Mouse (Mus musculus) limb, embryonic 11.5 days (tissue): ENCODE measurements around the gene Nox3. TPM values are rescaled to one million over a fixed set of nuclear protein-coding genes. Genes with fewer than 3 reads are reported as not detected.

ENCODE experiments used
- ATAC-seq: fragments of 200-750 bp; cut with Nextera tagmentation; 2 replicates; pipeline ENCODE4 v1.8.0; 2017; ENCODE audit warnings: low read depth; ENCODE audit not compliant: insufficient number of reproducible peaks, low FRiP score, low TSS enrichment
- DNase-seq: peaks from one replicate; pipeline ENCODE4 v3.0.0-alpha.2; 2015; ENCODE audit warnings: low spot score
- H3K27ac ChIP-seq: fragments of 300-500 bp; sonication (generic); replicated peaks from 2 replicates; pipeline ENCODE4 v1.5.1; 2014; ENCODE audit warnings: low read depth, mild to moderate bottlenecking, low read length
- H3K27me3 ChIP-seq: fragments of 300-500 bp; sonication (generic); 2 replicates; pipeline ENCODE4 v1.6.1; 2014; ENCODE audit warnings: mild to moderate bottlenecking, low read length, mixed read lengths; ENCODE audit not compliant: control insufficient read depth, insufficient read depth
- H3K36me3 ChIP-seq: fragments of 300-500 bp; sonication (generic); 2 replicates; pipeline ENCODE4 v1.6.1; 2014; ENCODE audit warnings: mild to moderate bottlenecking, low read length, moderate library complexity, mixed read lengths; ENCODE audit not compliant: control insufficient read depth, insufficient read depth
- H3K4me1 ChIP-seq: fragments of 300-500 bp; sonication (generic); 2 replicates; pipeline ENCODE4 v1.6.1; 2014; ENCODE audit warnings: low read length, mixed read lengths; ENCODE audit not compliant: control insufficient read depth, insufficient read depth
- H3K4me2 ChIP-seq: fragments of 300-500 bp; sonication (generic); 2 replicates; pipeline ENCODE4 v1.6.1; 2014; ENCODE audit warnings: low read depth, mild to moderate bottlenecking, moderate library complexity; ENCODE audit not compliant: severe bottlenecking
- H3K4me3 ChIP-seq: fragments of 300-500 bp; sonication (generic); 2 replicates; pipeline ENCODE4 v1.5.1; 2014; ENCODE audit warnings: low read depth, low read length
- H3K9ac ChIP-seq: fragments of 300-500 bp; sonication (generic); 2 replicates; pipeline ENCODE4 v1.6.1; 2014; ENCODE audit warnings: mild to moderate bottlenecking, low read length
- H3K9me3 ChIP-seq: fragments of 300-500 bp; sonication (generic); 2 replicates; pipeline ENCODE4 v1.6.1; 2016; ENCODE audit warnings: low read length; ENCODE audit not compliant: control insufficient read depth
- WGBS: fragments of 180-500 bp; shearing (Covaris S2); extraction: QIAGEN DNeasy Blood & Tissue Kit; methylation state at CpG from one replicate; pipeline ENCODE4 v1.1.7; 2014; 5-methylcytosine and 5-hydroxymethylcytosine counted together
- polyA plus RNA-seq: library from polyadenylated mRNA; unstranded; fragments of >200 nt; fragmentation: Nextera tagmentation; extraction: Ambion mirVana; gene quantifications from 2 replicates; pipeline ENCODE4 v1.2.1, GENCODE M21; 2014

The Nox3 gene
- polyA plus RNA-seq, result not detected in 2 replicates

DNA sequence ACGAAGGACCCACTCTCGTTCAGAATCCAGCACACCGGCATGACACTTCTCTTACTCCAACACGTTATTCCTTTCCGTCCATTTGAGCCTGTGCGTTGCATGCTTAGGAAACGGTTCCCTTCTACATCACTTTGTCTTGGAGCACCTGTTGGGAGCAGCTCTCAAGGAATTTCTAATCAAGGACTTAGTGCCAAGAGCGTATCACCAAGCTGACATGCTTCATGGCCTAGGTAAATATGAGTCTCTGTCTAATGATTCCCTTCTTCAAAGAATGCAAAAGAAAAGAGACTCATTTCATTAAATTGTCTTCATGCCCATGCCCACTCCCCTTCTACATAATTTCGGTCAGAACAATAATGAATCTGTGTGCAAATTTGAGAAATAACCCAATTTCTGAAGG lies at the start of gene Nox3:
TSS of gene Nox3 (minus strand) at position 101 of the 400 bp plus-strand sequence.
- Histone ChIP-seq H3K27me3 (no peaks in the 10 kb centered on the region), H3K9ac (no peak within 1 kb of the TSS), H3K36me3 (no peaks in the 10 kb centered on the region), H3K4me3 (no peak within 1 kb of the TSS), H3K4me2 (no peak within 1 kb of the TSS), H3K4me1 (no peaks in the 10 kb centered on the region), H3K9me3 (no peaks in the 10 kb centered on the region), H3K27ac (no peak within 1 kb of the TSS)
- WGBS, result 91% methylated on average over 9 of the region's 9 CpGs
- ATAC-seq (no peak), DNase-seq (no peak)

DNA sequence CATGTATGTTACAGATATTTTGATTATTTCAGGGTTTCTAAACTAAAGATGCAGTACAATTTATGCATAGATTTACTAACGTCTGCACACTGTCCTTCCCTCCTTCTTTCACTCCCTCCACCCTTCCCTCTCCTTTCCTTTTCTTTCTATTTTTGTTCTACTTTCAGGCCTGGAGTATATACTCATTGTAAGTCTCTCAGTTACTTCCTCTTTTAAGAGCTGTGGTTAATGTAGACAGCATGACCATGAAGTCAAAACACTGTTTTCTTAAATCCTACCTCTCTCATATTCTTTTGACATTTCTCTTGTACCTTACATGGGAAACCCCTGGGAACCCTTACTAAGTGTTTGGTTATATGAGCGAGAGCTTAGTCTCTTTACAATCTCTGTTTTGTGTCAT lies 48.3 kb upstream of the Nox3 start:
- H3K27ac ChIP-seq, result no peak overlapping the region
- no peaks in the 10 kb centered on the region for H3K27me3 ChIP-seq
- ATAC-seq, result no peak
- no peaks in the 10 kb centered on the region for H3K9me3 ChIP-seq
- H3K4me1 ChIP-seq, result no peaks in the 10 kb centered on the region
- H3K9ac ChIP-seq, result no peak overlapping the region
- no peak for DNase-seq
- H3K4me3 ChIP-seq, result no peak overlapping the region
- WGBS, result 78% methylated on average over 2 of the region's 2 CpGs
- no peaks in the 10 kb centered on the region for H3K36me3 ChIP-seq
- H3K4me2 ChIP-seq, result no peak overlapping the region

DNA sequence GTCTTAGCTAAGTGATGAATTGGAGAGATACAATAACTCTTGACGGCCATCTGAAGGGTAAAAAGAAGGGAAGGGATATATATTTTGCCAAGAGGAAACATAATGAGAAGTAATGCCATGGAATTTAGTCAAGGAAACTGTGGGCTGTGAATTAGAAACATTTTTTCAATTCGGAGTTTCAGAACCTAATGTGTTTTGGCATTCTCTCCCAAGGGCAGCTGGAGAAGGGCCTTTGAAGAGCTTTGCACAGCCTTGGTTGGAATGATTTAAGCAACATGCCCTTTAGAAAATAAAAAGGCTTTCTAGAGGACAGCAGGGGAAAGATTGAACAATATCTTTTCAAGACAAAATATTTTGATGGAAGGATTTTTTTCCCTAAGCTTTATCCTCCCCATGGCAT lies 40.9 kb upstream of the Nox3 start:
- Histone ChIP-seq H3K4me1 (no peaks in the 10 kb centered on the region), H3K27me3 (no peaks in the 10 kb centered on the region), H3K4me3 (no peak overlapping the region), H3K9me3 (no peaks in the 10 kb centered on the region), H3K27ac (no peak overlapping the region), H3K9ac (no peak overlapping the region), H3K4me2 (no peak overlapping the region), H3K36me3 (no peaks in the 10 kb centered on the region)
- 91% methylated on average over 2 of the region's 2 CpGs for WGBS
- no peak for ATAC-seq
- no peak for DNase-seq

DNA sequence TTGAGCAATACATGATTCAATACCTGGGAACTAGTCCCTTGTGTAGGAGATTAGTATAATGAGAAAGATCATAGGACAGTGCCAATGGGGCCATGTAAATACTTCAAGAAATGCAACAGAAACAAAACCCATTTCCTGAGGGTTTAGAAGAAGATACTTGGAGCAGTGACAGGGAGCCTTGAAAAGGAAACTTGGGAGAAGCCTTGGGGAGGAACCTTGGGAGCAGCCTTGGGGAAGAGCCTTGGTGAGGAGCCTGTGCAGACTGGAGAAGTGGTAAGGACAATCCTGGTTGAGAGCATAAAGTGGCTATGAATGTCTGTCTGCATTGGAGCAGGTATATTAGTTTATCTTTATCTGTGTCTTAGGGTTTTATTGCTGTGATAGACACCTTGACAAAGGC lies 38.2 kb upstream of the Nox3 start:
- Histone ChIP-seq H3K36me3 (no peaks in the 10 kb centered on the region), H3K27me3 (no peaks in the 10 kb centered on the region), H3K4me1 (no peaks in the 10 kb centered on the region), H3K27ac (no peak overlapping the region), H3K4me2 (no peak overlapping the region), H3K9ac (no peak overlapping the region), H3K9me3 (no peaks in the 10 kb centered on the region), H3K4me3 (no peak overlapping the region)
- no peak for ATAC-seq
- DNase-seq, result no peak

DNA sequence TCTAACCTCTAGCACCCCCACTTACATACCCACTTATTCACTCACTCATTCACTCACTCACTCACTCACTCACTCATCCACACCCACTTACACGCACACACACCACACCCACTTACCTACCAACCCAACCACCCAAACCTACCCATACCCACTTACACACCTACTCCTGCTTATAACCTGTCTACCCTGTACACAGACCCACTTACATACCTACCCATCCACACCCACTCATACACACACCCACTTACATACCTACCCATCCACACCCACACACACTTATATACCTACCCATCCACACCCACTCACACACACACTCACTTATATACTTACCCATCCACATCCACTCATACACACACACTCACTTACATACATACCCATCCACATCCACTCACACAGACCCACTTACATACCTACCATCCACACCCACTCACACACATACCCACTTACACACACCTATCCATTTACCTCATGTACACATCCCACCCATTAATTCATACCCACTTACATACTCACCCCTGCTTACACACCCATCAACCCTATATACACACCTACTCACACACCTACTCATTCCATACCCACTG lies 9.4 kb upstream of the Nox3 start:
- H3K9ac ChIP-seq, result no peak overlapping the region
- H3K27ac ChIP-seq, result no peak overlapping the region
- H3K9me3 ChIP-seq, result no peaks in the 10 kb centered on the region
- WGBS, result 88% methylated on average over 1 of the region's 1 CpGs
- DNase-seq (no peak), ATAC-seq (no peak)
- no peak overlapping the region for H3K4me3 ChIP-seq
- no peaks in the 10 kb centered on the region for H3K36me3 ChIP-seq
- H3K27me3 ChIP-seq, result no peaks in the 10 kb centered on the region
- H3K4me2 ChIP-seq, result no peak overlapping the region
- H3K4me1 ChIP-seq, result no peaks in the 10 kb centered on the region

DNA sequence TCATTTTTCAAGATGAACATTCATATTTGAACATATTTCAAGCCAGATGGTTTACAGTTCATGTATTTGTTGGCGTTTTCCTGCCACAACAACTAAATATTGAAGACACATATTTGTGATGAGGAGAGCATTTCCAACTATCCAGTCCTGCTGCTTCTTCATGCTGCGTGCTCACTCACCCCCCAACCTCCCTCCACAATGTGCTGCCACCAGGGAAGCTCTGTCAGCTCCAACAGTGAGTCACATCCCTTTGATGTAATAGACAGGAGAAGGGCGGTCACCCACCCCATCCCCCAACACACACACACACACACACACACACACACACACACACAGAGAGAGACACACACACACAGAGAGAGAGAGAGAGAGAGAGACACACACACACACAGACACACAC lies 6.3 kb upstream of the Nox3 start:
- no peaks in the 10 kb centered on the region for H3K36me3 ChIP-seq
- no peaks in the 10 kb centered on the region for H3K27me3 ChIP-seq
- H3K4me3 ChIP-seq, result no peak overlapping the region
- H3K9me3 ChIP-seq, result no peaks in the 10 kb centered on the region
- DNase-seq (no peak), ATAC-seq (no peak)
- H3K27ac ChIP-seq, result no peak overlapping the region
- H3K4me2 ChIP-seq, result no peak overlapping the region
- H3K9ac ChIP-seq, result no peak overlapping the region
- WGBS, result 52% methylated on average over 3 of the region's 3 CpGs
- H3K4me1 ChIP-seq, result no peaks in the 10 kb centered on the region

DNA sequence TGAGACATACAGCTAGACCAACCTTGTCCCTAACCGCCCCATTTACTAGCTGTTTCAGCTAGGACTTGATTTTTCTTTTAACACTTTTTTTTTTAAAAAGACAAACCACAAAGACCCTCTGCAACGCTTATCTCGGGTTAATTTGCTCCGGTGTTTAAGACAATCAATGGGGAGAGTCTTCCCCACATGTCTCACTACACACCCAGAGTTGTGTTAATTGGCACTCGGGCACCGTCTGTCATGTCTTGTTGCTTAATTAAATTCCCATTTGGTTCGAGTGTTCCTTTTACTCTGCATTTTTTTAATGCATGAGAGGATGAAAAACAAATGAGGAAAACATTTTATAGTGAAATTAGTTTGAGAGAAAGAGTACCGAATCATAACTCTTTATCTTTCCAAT lies 3.2 kb downstream of the Nox3 start:
- Histone ChIP-seq H3K4me2 (no peak overlapping the region), H3K36me3 (no peaks in the 10 kb centered on the region), H3K27me3 (no peaks in the 10 kb centered on the region), H3K27ac (no peak overlapping the region), H3K4me1 (no peaks in the 10 kb centered on the region), H3K4me3 (no peak overlapping the region), H3K9me3 (no peaks in the 10 kb centered on the region), H3K9ac (no peak overlapping the region)
- ATAC-seq (no peak), DNase-seq (no peak)
- 79% methylated on average over 8 of the region's 8 CpGs for WGBS

DNA sequence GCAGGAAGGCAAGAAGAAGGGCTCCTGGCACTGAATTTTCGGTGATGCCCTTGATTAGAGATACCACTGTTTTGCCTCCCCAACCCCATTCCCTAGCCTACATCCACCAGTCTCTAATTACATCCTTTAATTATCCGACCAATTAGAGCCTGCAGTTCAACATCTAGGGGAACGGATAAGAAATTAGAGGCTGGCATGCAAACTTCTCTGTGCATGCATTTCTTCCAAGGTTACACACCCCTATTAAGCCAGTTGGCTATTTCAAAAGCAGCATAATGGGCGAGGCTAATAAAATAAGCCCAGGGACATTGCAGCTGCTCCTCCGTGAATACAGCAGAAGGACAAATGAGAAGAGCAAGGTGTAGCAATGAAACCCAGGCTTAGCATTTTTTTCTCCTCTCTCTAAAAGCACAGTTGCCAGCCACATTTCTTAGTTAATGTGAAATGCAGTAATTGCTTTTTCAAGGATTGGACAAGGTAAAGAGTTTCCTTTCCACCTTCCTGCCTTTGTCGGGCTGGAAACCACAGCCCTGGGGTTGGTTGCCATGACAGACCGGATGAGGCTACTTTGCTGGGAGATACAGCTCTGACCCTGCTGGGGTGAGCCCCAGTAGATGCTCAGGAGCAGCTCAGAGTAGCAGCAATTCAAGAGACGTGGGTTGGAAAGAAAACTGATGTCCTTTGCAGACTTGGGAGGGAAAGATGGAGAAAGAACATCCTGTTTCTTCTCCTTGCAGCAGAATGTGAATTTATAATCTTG lies 5.4 kb downstream of the Nox3 start:
- Histone ChIP-seq H3K27ac (no peak overlapping the region), H3K36me3 (no peaks in the 10 kb centered on the region), H3K4me2 (no peak overlapping the region), H3K4me3 (no peak overlapping the region), H3K9me3 (no peaks in the 10 kb centered on the region), H3K27me3 (no peaks in the 10 kb centered on the region), H3K9ac (no peak overlapping the region), H3K4me1 (no peaks in the 10 kb centered on the region)
- DNase-seq, result no peak
- no peak for ATAC-seq
- 51% methylated on average over 8 of the region's 8 CpGs for WGBS

DNA sequence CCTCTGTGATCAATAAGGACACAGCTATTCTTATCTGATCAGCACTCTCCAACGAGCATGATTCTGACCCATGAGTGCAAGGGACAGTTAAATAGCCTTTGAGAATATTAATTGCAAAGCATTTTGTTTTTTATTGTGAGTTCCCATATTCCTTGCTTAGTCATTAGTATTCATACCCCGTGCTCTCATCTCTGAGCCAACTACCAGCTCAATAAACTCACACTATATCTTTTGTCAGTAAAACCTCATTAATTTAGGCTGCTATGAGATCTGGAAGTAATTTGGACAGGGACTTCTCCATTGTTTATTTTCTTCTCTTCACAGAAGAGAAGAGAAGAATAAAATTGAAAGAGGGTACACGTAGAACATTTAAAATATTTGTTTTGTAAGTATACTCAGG lies 12.4 kb downstream of the Nox3 start:
- H3K9ac ChIP-seq, result no peak overlapping the region
- no peaks in the 10 kb centered on the region for H3K4me1 ChIP-seq
- H3K36me3 ChIP-seq, result no peaks in the 10 kb centered on the region
- H3K4me2 ChIP-seq, result no peak overlapping the region
- DNase-seq, result no peak
- H3K27ac ChIP-seq, result no peak overlapping the region
- 48% methylated on average over 3 of the region's 3 CpGs for WGBS
- H3K9me3 ChIP-seq, result no peaks in the 10 kb centered on the region
- H3K4me3 ChIP-seq, result no peak overlapping the region
- ATAC-seq, result no peak
- no peaks in the 10 kb centered on the region for H3K27me3 ChIP-seq
